Mouse (Mus musculus) erythroblast, embryonic 14.5 days (primary cell): ENCODE data around the gene Pard3b.

Experiments
- GATA1 ChIP-seq: IDR thresholded peaks from 2 replicates; pipeline ENCODE4 v1.6.1; 2012; ENCODE audit warnings: low read length, inconsistent platforms, mixed read lengths
- TAL1 ChIP-seq: IDR thresholded peaks from 3 replicates; pipeline ENCODE4 v1.6.1; 2012; ENCODE audit warnings: low read length, inconsistent platforms, mixed read lengths

GRCm38 (mm10) chr1:62374427-62375050 lies 735.9 kb downstream of the Pard3b start:
- no peak for TF ChIP-seq GATA1
- no peak for TF ChIP-seq TAL1
